Mouse (Mus musculus): ENCODE measurements around the gene Rhou. TPM values are rescaled to one million over a fixed set of nuclear protein-coding genes. Genes with fewer than 3 reads are reported as not detected.

Gene Rhou
- total and polyA plus RNA-seq, 2 experiments from 2014 or later: 2.8 to 5.3 TPM

GRCm38 (mm10) chr8:123710335-123710734, 56.6 kb downstream of the Rhou start:
- 91% methylated on average over 5 of the region's 5 CpGs for WGBS
- no peak overlapping the region for H3K27ac ChIP-seq (ENCODE audit: low read depth)
- no peaks in the 10 kb centered on the region for H3K9me3 ChIP-seq (replicated peaks; ENCODE audit: control insufficient read depth, low read length)
- no peak for DNase-seq (ENCODE audit: low spot score)
- H3K36me3 ChIP-seq (replicated peaks; ENCODE audit: control insufficient read depth, insufficient read depth, low read length): no peaks in the 10 kb centered on the region
- H3K4me3 ChIP-seq (ENCODE audit: low read depth, low read length): no peak overlapping the region
- H3K4me1 ChIP-seq (ENCODE audit: control insufficient read depth, insufficient read depth): no peaks in the 10 kb centered on the region
- ATAC-seq (ENCODE audit: insufficient read depth, low read depth): no peak
- TF ChIP-seq CTCF (IDR thresholded peaks at IDR 0.05; ENCODE audit: low read depth): no peak
- TF ChIP-seq EP300 (IDR thresholded peaks at IDR 0.05; ENCODE audit: low read depth): no peak
- H3K27me3 ChIP-seq (ENCODE audit: control insufficient read depth, insufficient read depth, low read length): no peaks in the 10 kb centered on the region
- H3K4me2 ChIP-seq (ENCODE audit: low read depth, low read length): no peak overlapping the region
- no peak overlapping the region for H3K9ac ChIP-seq (replicated peaks; ENCODE audit: low read depth, low read length)

Other genes with a start within 250 kb of the Rhou start
- gene Mc1r, start 246.8 kb upstream of the Rhou start, total RNA-seq (2014; rRNA removed; ENCODE audit: low replicate concordance): not detected in 2 replicates
- gene Mc1r, start 246.8 kb upstream of the Rhou start, polyA plus RNA-seq (2015; fragmentation: Nextera tagmentation; extraction: Ambion mirVana): not detected in 2 replicates
- gene Tubb3, start 242.5 kb upstream of the Rhou start, total RNA-seq (2014; rRNA removed; ENCODE audit: low replicate concordance): 1.8 and 6.1 TPM in 2 replicates
- 0.40 and 1.3 TPM in 2 replicates for gene Tubb3, start 242.5 kb upstream of the Rhou start, polyA plus RNA-seq (2015; fragmentation: Nextera tagmentation; extraction: Ambion mirVana)
- 35.6 and 91.5 TPM in 2 replicates for gene Def8, start 230.4 kb upstream of the Rhou start, total RNA-seq (2014; rRNA removed; ENCODE audit: low replicate concordance)
- gene Def8, start 230.4 kb upstream of the Rhou start, polyA plus RNA-seq (2015; fragmentation: Nextera tagmentation; extraction: Ambion mirVana): 28.3 and 30.9 TPM in 2 replicates
- gene Afg3l1, start 176.0 kb upstream of the Rhou start, total RNA-seq (2014; rRNA removed; ENCODE audit: low replicate concordance): 16.7 and 31.6 TPM in 2 replicates
- gene Afg3l1, start 176.0 kb upstream of the Rhou start, polyA plus RNA-seq (2015; fragmentation: Nextera tagmentation; extraction: Ambion mirVana): 39.9 and 41.2 TPM in 2 replicates
- 0.73 TPM in 1 of 2 replicates, not detected in the other for gene Dbndd1, start 138.5 kb upstream of the Rhou start, total RNA-seq (2014; rRNA removed; ENCODE audit: low replicate concordance)
- gene Dbndd1, start 138.5 kb upstream of the Rhou start, polyA plus RNA-seq (2015; fragmentation: Nextera tagmentation; extraction: Ambion mirVana): 0.18 and 0.38 TPM in 2 replicates
- 0.76 and 1.8 TPM in 2 replicates for gene Gas8, start 135.1 kb upstream of the Rhou start, total RNA-seq (2014; rRNA removed; ENCODE audit: low replicate concordance)
- gene Gas8, start 135.1 kb upstream of the Rhou start, polyA plus RNA-seq (2015; fragmentation: Nextera tagmentation; extraction: Ambion mirVana): 7.1 and 7.7 TPM in 2 replicates
- gene Rab4a, start 152.1 kb downstream of the Rhou start, total RNA-seq (2014; rRNA removed; ENCODE audit: low replicate concordance): 13.7 and 22.1 TPM in 2 replicates
- gene Rab4a, start 152.1 kb downstream of the Rhou start, polyA plus RNA-seq (2015; fragmentation: Nextera tagmentation; extraction: Ambion mirVana): 30.1 and 31.0 TPM in 2 replicates
- gene Ccsap, start 206.3 kb downstream of the Rhou start, total RNA-seq (2014; rRNA removed; ENCODE audit: low replicate concordance): 5.1 and 6.3 TPM in 2 replicates
- gene Ccsap, start 206.3 kb downstream of the Rhou start, polyA plus RNA-seq (2015; fragmentation: Nextera tagmentation; extraction: Ambion mirVana): 1.2 TPM in 2 replicates
- 180 and 491 TPM in 2 replicates for gene Acta1, start 240.8 kb downstream of the Rhou start, total RNA-seq (2014; rRNA removed; ENCODE audit: low replicate concordance)
- gene Acta1, start 240.8 kb downstream of the Rhou start, polyA plus RNA-seq (2015; fragmentation: Nextera tagmentation; extraction: Ambion mirVana): 120 and 149 TPM in 2 replicates